Mouse (Mus musculus): Measurements from ENCODE around the gene Yju2. TPM values are rescaled to one million over a fixed set of nuclear protein-coding genes. Genes with fewer than 3 reads are reported as not detected.
"Not testable (repeated sequence)": the region's sequence is repeated elsewhere in the genome, so short reads cannot be mapped to it uniquely, and the experiment has no call there.

The Yju2 gene
- 18.5 and 18.9 TPM in 2 replicates for polyA plus RNA-seq (2014; fragmentation: Nextera tagmentation; extraction: Ambion mirVana)

DNA sequence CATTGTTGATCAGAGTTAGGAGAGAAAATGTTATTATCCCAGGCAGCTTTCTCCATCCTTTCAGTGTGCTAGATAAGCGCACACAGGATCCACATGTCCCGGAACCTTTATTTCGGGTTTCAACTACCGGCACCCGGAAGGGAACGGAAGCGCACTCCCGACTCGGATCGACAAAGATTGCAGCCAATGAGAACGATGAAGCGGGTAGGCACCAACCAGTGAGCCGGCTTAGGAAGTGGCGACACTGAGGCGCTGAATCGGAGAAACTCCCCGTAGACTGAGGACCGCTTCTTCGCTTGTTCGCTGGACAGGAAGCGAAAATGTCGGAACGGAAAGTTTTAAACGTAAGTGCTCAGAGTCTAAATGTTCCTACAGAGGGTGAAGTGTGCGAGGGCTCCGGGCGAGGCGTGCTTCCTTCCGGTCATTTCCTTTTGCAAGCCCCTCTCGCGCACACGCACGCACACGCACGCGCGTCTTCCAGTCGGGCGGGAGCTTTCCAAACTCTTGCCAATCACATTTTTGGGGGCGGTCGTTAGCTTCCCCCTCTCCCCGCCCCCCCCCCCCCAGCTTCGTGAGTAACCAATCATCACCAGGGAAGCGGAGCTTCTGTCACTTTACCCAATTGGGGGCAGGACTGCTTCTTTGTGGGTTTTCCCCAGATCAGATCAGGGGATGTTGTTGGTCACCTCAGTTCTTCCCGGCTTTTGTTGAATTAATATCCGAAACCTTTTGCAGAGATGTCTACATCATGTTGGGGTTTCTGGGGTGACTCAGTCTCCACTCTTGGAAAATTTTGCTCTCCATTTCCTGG lies at the start of gene Yju2:
Gene Yju2, plus strand, starts transcription at position 182 of the 811 bp plus-strand sequence.
- H3K27ac ChIP-seq (replicated peaks; ENCODE audit: low read depth, low read length) = peak within 1 kb of the TSS; percentile 86
- peak within 1 kb of the TSS; percentile 65 for H3K9ac ChIP-seq (replicated peaks; ENCODE audit: low read length)
- DNase-seq (ENCODE audit: low spot score) (peak; percentile 96), ATAC-seq (replicated peaks; ENCODE audit: insufficient number of reproducible peaks, low FRiP score, low TSS enrichment, low read depth) (peak; percentile 86)
- H3K27me3 ChIP-seq (ENCODE audit: control insufficient read depth, insufficient read depth, low read length) = peaks cover 2% of the 10 kb centered on the region; the same call in 1 of the 2 replicates
- peak within 1 kb of the TSS; percentile 60 for H3K4me2 ChIP-seq (ENCODE audit: low read depth, low read length)
- under 1% methylated on average over 44 of the region's 46 CpGs for WGBS
- H3K4me3 ChIP-seq (ENCODE audit: low read depth, low read length) = peak within 1 kb of the TSS; percentile 54
- H3K4me1 ChIP-seq (ENCODE audit: control insufficient read depth, insufficient read depth, low read length) = no peaks in the 10 kb centered on the region
- H3K36me3 ChIP-seq (replicated peaks; ENCODE audit: control insufficient read depth, insufficient read depth, low read depth, low read length) = no peaks in the 10 kb centered on the region; the same call in 1 of the 2 replicates
- H3K9me3 ChIP-seq (replicated peaks; ENCODE audit: control insufficient read depth, low read length) = no peaks in the 10 kb centered on the region

DNA sequence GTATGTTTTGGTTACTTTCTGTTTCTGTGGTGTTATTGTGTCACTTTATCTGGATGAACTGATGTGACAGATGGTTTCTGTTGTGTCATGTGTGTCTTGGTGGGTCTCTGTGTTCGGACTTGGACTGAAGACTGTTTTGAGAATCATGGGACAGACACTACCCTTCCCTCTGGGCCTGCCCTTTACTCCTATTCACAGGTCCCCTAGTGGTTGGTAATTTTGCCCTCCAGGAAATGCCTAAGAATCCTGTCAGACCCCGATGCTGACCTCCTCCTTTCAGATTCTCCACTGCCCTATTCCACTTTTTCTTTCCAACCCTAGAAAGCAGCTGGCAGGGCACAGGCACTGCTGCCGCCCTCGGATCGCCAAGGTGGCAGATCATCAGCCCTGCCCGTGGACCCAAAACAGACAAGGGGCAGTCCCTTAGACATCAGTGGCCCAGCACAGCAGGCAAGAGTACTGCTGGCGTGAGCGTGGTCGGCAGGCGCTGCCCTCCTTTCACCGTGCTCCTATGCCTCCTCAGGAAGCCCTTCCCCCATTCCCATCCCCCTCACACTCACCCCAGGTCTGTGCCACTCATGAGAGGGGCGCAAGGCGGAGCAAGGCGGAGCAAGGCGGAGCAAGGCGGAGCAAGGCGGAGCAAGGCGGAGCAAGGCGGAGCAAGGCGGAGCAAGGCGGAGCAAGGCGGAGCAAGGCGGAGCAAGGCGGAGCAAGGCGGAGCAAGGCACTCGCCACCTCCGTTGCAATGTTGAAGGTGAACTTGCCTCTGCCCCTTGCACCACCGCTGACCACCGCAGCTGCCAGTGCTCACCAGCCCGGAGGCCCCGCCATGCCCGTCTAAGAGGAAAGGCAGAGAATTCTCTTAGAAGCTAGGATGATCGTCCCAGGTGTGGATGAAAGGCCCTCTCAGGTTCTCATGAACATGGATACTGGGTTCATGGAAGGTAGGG lies 27.1 kb upstream of the Yju2 start:
- Histone ChIP-seq H3K9me3 (replicated peaks; ENCODE audit: control insufficient read depth, low read length) (no peaks in the 10 kb centered on the region), H3K4me3 (ENCODE audit: low read depth, low read length) (peak overlapping the region; percentile 51), H3K9ac (replicated peaks; ENCODE audit: low read length) (peak overlapping the region; percentile 72), H3K27me3 (ENCODE audit: control insufficient read depth, insufficient read depth, low read length) (no peaks in the 10 kb centered on the region), H3K4me2 (ENCODE audit: low read depth, low read length) (peak overlapping the region; percentile 54), H3K36me3 (replicated peaks; ENCODE audit: control insufficient read depth, insufficient read depth, low read depth, low read length) (no peaks in the 10 kb centered on the region), H3K4me1 (ENCODE audit: control insufficient read depth, insufficient read depth, low read length) (no peaks in the 10 kb centered on the region), H3K27ac (replicated peaks; ENCODE audit: low read depth, low read length) (peak overlapping the region; percentile 62; the same call in 1 of the 2 replicates)
- 1% methylated on average over 30 of the region's 33 CpGs for WGBS
- DNase-seq (ENCODE audit: low spot score) = peak; percentile 80
- ATAC-seq (replicated peaks; ENCODE audit: insufficient number of reproducible peaks, low FRiP score, low TSS enrichment, low read depth) = peak; percentile 97

DNA sequence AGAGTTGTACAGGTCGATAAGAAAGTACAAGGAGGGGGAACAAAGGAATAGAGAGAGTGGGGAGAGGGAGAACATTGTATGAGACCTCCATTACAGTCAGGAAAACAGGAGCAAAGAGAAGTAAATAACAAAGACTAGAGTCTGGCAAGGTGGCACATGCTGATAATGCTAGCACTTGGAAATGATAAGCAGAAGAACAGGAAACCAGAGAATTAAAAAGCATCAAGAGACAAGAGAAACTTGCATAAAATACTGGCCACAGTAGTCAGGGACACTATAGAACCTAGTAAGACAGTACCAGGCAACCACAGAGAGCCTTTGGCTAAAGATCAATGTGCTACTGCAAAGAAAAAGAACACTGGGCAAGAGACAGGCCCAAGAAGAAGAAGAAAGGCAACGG lies 26.3 kb upstream of the Yju2 start:
- Histone ChIP-seq H3K27me3 (ENCODE audit: control insufficient read depth, insufficient read depth, low read length) (no peaks in the 10 kb centered on the region), H3K4me1 (ENCODE audit: control insufficient read depth, insufficient read depth, low read length) (no peaks in the 10 kb centered on the region), H3K9ac (replicated peaks; ENCODE audit: low read length) (no peak overlapping the region; the same call in 1 of the 2 replicates), H3K4me3 (ENCODE audit: low read depth, low read length) (peak overlapping the region; percentile 51), H3K4me2 (ENCODE audit: low read depth, low read length) (peak overlapping the region; percentile 54), H3K27ac (replicated peaks; ENCODE audit: low read depth, low read length) (no peak overlapping the region), H3K9me3 (replicated peaks; ENCODE audit: control insufficient read depth, low read length) (no peaks in the 10 kb centered on the region), H3K36me3 (replicated peaks; ENCODE audit: control insufficient read depth, insufficient read depth, low read depth, low read length) (no peaks in the 10 kb centered on the region)
- ATAC-seq (replicated peaks; ENCODE audit: insufficient number of reproducible peaks, low FRiP score, low TSS enrichment, low read depth) (no peak), DNase-seq (ENCODE audit: low spot score) (no peak)
- 74% methylated on average over 2 of the region's 2 CpGs for WGBS

DNA sequence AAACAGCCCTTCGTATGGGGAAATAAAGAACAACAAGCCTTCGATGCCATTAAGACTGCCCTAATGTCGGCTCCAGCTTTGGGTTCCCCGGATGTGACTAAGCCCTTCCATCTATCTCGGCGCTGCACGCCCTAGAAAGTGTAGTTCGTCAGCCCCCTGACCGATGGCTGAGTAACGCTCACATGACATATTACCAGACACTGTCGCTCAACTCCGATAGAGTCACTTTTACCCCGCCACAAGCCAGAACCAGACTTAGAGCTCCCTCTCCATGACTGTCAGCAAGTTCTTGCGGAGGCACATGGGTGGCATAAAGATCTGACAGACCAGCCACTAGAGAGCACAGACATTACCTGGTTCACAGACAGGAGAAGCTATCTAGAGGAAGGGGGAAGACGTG lies 25.7 kb upstream of the Yju2 start:
- H3K27ac ChIP-seq (replicated peaks; ENCODE audit: low read depth, low read length) = no peak overlapping the region
- H3K9me3 ChIP-seq (replicated peaks; ENCODE audit: control insufficient read depth, low read length) = no peaks in the 10 kb centered on the region
- H3K4me3 ChIP-seq (ENCODE audit: low read depth, low read length) = no peak overlapping the region
- H3K9ac ChIP-seq (replicated peaks; ENCODE audit: low read length) = no peak overlapping the region
- 93% methylated on average over 15 of the region's 15 CpGs for WGBS
- ATAC-seq (replicated peaks; ENCODE audit: insufficient number of reproducible peaks, low FRiP score, low TSS enrichment, low read depth) = no peak
- H3K4me1 ChIP-seq (ENCODE audit: control insufficient read depth, insufficient read depth, low read length) = no peaks in the 10 kb centered on the region
- no peak overlapping the region for H3K4me2 ChIP-seq (ENCODE audit: low read depth, low read length)
- DNase-seq (ENCODE audit: low spot score) = no peak
- H3K27me3 ChIP-seq (ENCODE audit: control insufficient read depth, insufficient read depth, low read length) = no peaks in the 10 kb centered on the region
- no peaks in the 10 kb centered on the region for H3K36me3 ChIP-seq (replicated peaks; ENCODE audit: control insufficient read depth, insufficient read depth, low read depth, low read length)

DNA sequence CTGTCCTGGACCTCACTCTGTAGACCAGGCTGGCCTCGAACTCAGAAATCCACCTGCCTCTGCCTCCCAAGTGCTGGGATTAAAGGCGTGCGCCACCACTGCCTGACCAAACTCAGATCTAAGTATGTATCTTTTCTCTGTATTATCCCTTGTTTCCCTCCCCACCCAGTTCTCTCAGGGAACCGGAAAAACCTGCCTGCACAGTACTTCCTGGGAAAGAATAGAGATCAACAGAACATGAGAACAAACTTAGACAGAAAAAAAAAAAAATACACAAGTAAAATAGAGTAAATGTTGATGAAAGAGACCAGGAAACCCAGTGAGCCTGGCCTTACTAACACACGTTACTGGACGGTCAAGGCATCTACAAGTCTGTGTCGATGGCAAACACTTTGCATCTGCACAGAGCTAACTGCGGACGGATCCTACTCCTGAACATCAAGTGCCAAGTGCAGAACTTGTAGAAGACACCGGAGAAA lies 14.5 kb upstream of the Yju2 start:
- H3K27ac ChIP-seq (replicated peaks; ENCODE audit: low read depth, low read length); H3K9me3 ChIP-seq (replicated peaks; ENCODE audit: control insufficient read depth, low read length); H3K4me1 ChIP-seq (ENCODE audit: control insufficient read depth, insufficient read depth, low read length); H3K27me3 ChIP-seq (ENCODE audit: control insufficient read depth, insufficient read depth, low read length); ATAC-seq (replicated peaks; ENCODE audit: insufficient number of reproducible peaks, low FRiP score, low TSS enrichment, low read depth); DNase-seq (ENCODE audit: low spot score); H3K36me3 ChIP-seq (replicated peaks; ENCODE audit: control insufficient read depth, insufficient read depth, low read depth, low read length): not testable (repeated sequence)
- 35% methylated on average over 10 of the region's 10 CpGs for WGBS
- peak overlapping the region; percentile 41 for H3K4me3 ChIP-seq (ENCODE audit: low read depth, low read length)
- peak overlapping the region; percentile 33 for H3K9ac ChIP-seq (replicated peaks; ENCODE audit: low read length)
- peak overlapping the region; percentile 3; the same call in 1 of the 2 replicates for H3K4me2 ChIP-seq (ENCODE audit: low read depth, low read length)

DNA sequence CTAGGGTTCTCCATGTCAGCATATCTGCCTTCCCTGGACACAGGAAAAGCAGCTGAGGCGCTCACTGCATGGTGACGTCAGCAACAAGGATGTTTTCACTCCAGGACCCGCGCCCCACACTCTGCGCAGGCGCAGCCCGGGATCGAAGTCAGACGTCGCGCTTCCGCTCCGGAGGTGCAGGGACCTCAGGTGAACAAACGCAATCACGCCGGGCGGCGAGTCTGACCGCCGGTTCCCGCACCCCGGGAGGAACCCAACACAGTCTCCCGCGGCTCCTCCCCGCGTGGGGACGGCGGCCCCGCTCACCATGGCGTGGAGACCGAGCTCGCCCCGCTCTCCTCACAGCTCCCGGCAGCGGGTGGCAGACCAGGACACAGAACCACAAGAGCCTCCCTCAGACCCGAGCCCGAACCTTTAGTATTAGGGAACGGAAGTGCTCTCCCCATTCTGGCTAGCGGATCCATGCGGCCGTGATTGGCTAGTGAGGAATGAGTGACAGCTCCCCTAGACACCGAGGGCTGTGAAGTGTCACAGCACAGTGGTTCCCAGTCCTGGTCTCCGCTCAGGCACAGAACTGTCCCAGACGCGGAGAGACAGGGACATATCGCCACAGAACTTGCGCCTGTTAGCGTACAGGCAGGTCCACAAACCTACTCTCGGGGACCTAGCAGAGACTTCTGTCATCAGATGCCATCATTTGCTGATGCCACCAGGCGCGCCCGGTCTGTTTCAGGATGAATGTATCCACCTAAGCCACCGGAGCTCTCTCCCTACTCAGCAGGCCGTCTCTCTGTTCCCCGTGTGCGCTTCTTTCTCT lies 13.8 kb upstream of the Yju2 start:
- 0% methylated on average over 56 of the region's 56 CpGs for WGBS
- H3K27ac ChIP-seq (replicated peaks; ENCODE audit: low read depth, low read length) = 0 out of 2 replicates have a peak overlapping the region, but pooled peaks have one; percentile 47
- not testable (repeated sequence) for H3K27me3 ChIP-seq (ENCODE audit: control insufficient read depth, insufficient read depth, low read length)

DNA sequence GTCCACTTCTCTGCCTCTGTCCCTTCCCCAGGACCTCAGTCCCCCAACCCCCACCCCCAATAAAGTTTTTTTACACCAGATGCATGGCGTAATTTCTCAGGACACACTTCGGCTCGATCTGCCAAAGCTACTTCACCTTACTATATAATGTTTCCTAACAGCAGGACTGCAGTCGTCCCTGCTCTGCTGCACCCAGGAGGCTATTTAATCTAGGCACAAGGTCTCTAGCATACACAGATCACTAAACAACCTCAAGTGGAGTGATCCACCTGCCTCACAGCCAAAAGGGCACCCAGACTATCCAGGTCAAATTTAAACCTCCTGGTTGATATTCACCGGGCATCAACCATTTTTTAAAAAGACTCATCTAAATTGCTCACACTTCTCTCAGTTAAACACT lies 13.2 kb upstream of the Yju2 start:
- DNase-seq (ENCODE audit: low spot score) (no peak), ATAC-seq (replicated peaks; ENCODE audit: insufficient number of reproducible peaks, low FRiP score, low TSS enrichment, low read depth) (no peak)
- Histone ChIP-seq H3K4me2 (ENCODE audit: low read depth, low read length) (peak overlapping the region; percentile 68), H3K27me3 (ENCODE audit: control insufficient read depth, insufficient read depth, low read length) (no peaks in the 10 kb centered on the region), H3K9ac (replicated peaks; ENCODE audit: low read length) (peak overlapping the region; percentile 60), H3K36me3 (replicated peaks; ENCODE audit: control insufficient read depth, insufficient read depth, low read depth, low read length) (no peaks in the 10 kb centered on the region), H3K4me3 (ENCODE audit: low read depth, low read length) (peak overlapping the region; percentile 41), H3K9me3 (replicated peaks; ENCODE audit: control insufficient read depth, low read length) (no peaks in the 10 kb centered on the region), H3K27ac (replicated peaks; ENCODE audit: low read depth, low read length) (no peak overlapping the region), H3K4me1 (ENCODE audit: control insufficient read depth, insufficient read depth, low read length) (no peaks in the 10 kb centered on the region)
- 29% methylated on average over 5 of the region's 5 CpGs for WGBS

More for the DNA sequence above, 13.8 kb upstream of the Yju2 start:
- H3K4me1 ChIP-seq (ENCODE audit: control insufficient read depth, insufficient read depth, low read length); H3K9me3 ChIP-seq (replicated peaks; ENCODE audit: control insufficient read depth, low read length); H3K36me3 ChIP-seq (replicated peaks; ENCODE audit: control insufficient read depth, insufficient read depth, low read depth, low read length): not testable (repeated sequence)
- H3K4me3 ChIP-seq (ENCODE audit: low read depth, low read length) = peak overlapping the region; percentile 41
- peak; percentile 76 for DNase-seq (ENCODE audit: low spot score)
- peak overlapping the region; percentile 68 for H3K4me2 ChIP-seq (ENCODE audit: low read depth, low read length)
- peak; percentile 98 for ATAC-seq (replicated peaks; ENCODE audit: insufficient number of reproducible peaks, low FRiP score, low TSS enrichment, low read depth)
- peak overlapping the region; percentile 60 for H3K9ac ChIP-seq (replicated peaks; ENCODE audit: low read length)
